Mouse (Mus musculus): ENCODE results near the gene Tcea3. TPM values are rescaled to one million over a fixed set of nuclear protein-coding genes. Genes with fewer than 3 reads are reported as not detected.

The Tcea3 gene
- polyA plus RNA-seq, 2 experiments from 2014 or later = 1.2 TPM; not detected in 1

Other genes with a start within 250 kb of the Tcea3 start
- 10 to 100 TPM; 44.5 to 58.9 TPM for gene Eloa, start 226.0 kb upstream of the Tcea3 start, polyA plus RNA-seq (2017; shearing (Covaris generic))
- 1,000 to 10,000 TPM in 1 of 2 experiments, 100 to 1,000 TPM in 1; 954 to 1,576 TPM for gene Rpl11, start 194.3 kb upstream of the Tcea3 start, polyA plus RNA-seq (2017; shearing (Covaris generic))
- gene Id3, start 104.2 kb upstream of the Tcea3 start, polyA plus RNA-seq (2017; shearing (Covaris generic)) = 100 to 1,000 TPM; 388 to 433 TPM
- 10 to 100 TPM; 14.5 to 29.6 TPM for gene E2f2, start 75.3 kb upstream of the Tcea3 start, polyA plus RNA-seq (2017; shearing (Covaris generic))
- gene Asap3, start 41.4 kb upstream of the Tcea3 start, polyA plus RNA-seq (2017; shearing (Covaris generic)) = not detected
- 10 to 100 TPM in 1 of 2 experiments, 1 to 10 TPM in 1; 9.7 to 12.3 TPM for gene Zfp46, start 37.0 kb downstream of the Tcea3 start, polyA plus RNA-seq (2017; shearing (Covaris generic))
- gene Hnrnpr, start 63.2 kb downstream of the Tcea3 start, polyA plus RNA-seq (2017; shearing (Covaris generic)) = 100 to 1,000 TPM in 1 of 2 experiments, 10 to 100 TPM in 1; 78.7 to 103 TPM
- not detected for gene Htr1d, start 175.8 kb downstream of the Tcea3 start, polyA plus RNA-seq (2017; shearing (Covaris generic))
- not detected for gene 6030445D17Rik, start 214.5 kb downstream of the Tcea3 start, polyA plus RNA-seq (2017; shearing (Covaris generic))
- gene Luzp1, start 222.0 kb downstream of the Tcea3 start, polyA plus RNA-seq (2017; shearing (Covaris generic)) = 1 to 10 TPM; 5.8 to 7.2 TPM

All from CD4-positive, CD25-positive, alpha-beta regulatory T cell, adult 4 months (primary cell).